Mouse (Mus musculus): ENCODE measurements at regions not wholly inside any gene's neighbourhood (a gene's known extent, or its start where the extent isn't known, plus 50 kb on each side); places are given as distances from the start of the nearest gene placed in this dataset.
"Not testable (repeated sequence)": the region's sequence is repeated elsewhere in the genome, so short reads cannot be mapped to it uniquely, and the experiment has no call there.

DNA sequence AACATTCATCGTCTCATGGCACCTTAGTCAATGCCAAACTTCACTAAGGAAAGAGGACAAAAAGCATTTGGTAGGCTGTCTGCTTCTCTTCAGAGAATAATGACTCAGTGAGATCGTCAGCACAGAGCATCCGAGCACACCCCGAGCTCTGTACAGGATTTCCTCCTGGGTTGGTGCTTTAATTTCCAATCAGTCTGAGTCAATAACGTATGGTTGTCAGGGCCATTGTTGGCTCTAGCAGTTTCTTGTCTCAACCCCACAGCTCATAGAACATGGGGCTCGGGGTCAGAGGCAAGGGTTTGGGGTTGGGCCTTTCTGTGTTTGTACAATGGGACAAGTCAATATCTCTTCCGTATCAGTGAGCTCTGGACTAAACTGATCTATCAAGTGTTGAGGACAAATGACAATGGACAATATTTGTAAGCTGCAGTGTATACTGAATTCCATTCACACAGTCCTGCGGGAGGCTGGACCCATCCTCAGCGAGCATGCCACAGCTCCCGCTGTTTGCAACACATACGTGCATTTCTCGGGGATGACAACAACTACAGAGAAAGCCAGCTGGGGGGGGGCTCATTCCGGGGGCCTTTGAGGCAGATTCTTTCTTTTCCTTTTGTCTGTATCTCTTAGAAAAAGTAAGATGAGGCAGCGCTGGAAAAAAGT lies 116.8 kb upstream of the Cdk6 start:
- TF ChIP-seq POLR2A (IDR thresholded peaks at IDR 0.05; ENCODE audit: low read depth, low read length); CTCF (IDR thresholded peaks at IDR 0.05; ENCODE audit: extremely low read depth, insufficient read depth, insufficient read length, insufficient replicate concordance): not testable (repeated sequence)
